Comparison of ENCODE assay signal across 24 mouse cellular contexts in the genomic region with DNA sequence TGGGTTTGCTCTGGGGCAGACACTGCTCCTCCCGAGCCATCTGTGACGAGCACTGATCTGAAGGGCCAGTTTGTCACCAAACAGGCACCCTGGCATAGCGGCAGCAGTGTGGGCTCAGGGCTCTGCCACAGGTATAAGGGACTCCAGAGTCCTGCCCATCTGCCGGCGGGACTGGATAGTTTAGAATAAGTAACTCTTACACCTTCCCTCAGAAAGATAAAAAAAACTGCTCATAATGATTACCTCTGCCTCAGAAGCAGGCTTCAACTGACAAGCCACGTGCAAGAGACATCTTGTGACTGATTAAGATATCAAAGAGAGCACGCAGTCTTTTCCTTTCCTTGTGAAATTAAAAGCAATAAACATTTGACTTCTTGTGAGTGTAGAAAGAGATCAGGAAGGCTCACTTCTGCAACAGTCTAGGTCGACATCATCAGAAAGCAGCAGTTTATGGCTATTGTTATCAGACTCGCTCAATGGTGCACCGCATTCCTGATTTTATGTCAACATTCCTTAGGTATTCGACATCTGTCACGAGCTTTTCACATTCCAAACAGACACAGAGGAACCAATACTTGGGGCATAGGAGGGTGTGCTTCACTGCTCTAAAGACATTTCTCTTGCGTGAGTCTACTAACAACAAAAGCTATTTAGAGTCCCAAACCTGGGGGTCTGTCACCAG. TPM values are rescaled to one million over a fixed set of nuclear protein-coding genes. Genes with fewer than 3 reads are reported as not detected.
"Had no signal": no experiment of that assay in that cellular context is flagged by ENCODE, and none has a peak within 500 bp of the region (broad histone marks: within the 10 kb centered on the region; RNA-seq: fewer than 3 reads in every experiment).

No protein-coding gene starts in this region.

- H3K9me3 ChIP-seq: limb, embryonic 10.5 days; liver, embryonic 12.5 days; lung, embryonic 15.5 days; midbrain, embryonic 15.5 days; neural tube, embryonic 12.5 days had no signal

- DNase-seq: kidney, postnatal 14 days; lung, postnatal 36 days; right cerebral cortex, postnatal 4 days; spleen, adult 18-20 months; thymus, adult 18-20 months; thymus, postnatal 14 days had no signal

- ATAC-seq: inflammation-experienced regulatory T-cells, adult 6 months; liver, embryonic 12.5 days; midbrain, embryonic 15.5 days had no signal

- H3K36me3 ChIP-seq: midbrain, embryonic 15.5 days had no signal

- H3K9ac ChIP-seq: liver, embryonic 12.5 days; lung, embryonic 15.5 days; midbrain, embryonic 15.5 days; neural tube, embryonic 12.5 days had no signal

- H3K4me1 ChIP-seq: limb, embryonic 10.5 days; liver, embryonic 12.5 days; midbrain, embryonic 15.5 days; neural tube, embryonic 12.5 days had no signal

- H3K27me3 ChIP-seq: liver, embryonic 12.5 days; lung, embryonic 15.5 days; midbrain, embryonic 15.5 days; neural tube, embryonic 12.5 days had no signal

- H3K4me2 ChIP-seq: liver, embryonic 12.5 days; lung, embryonic 15.5 days; midbrain, embryonic 11.5 days; midbrain, embryonic 15.5 days; neural tube, embryonic 12.5 days had no signal

- H3K27ac ChIP-seq: layer of hippocampus, adult 2 months; left cerebral cortex, adult 2 months; limb, embryonic 10.5 days; liver, embryonic 12.5 days; lung, embryonic 15.5 days; midbrain, embryonic 15.5 days; neural tube, embryonic 12.5 days had no signal

- H3K4me3 ChIP-seq: layer of hippocampus, adult 2 months; left cerebral cortex, adult 2 months; limb, embryonic 10.5 days; liver, embryonic 12.5 days; lung, embryonic 15.5 days; midbrain, embryonic 15.5 days; neural tube, embryonic 12.5 days had no signal

RNA-seq across cellular contexts. Expression of gene Cldn22, which starts 50.4 kb away (rescaled TPM):
- total RNA-seq: megakaryocyte, adult 5-6 weeks; monocyte, adult 5-6 weeks; neutrophil, adult 5-6 weeks had no signal
- polyA plus RNA-seq: inflammation-experienced regulatory T-cells, adult 6 months; kidney, embryonic 14.5 days; limb, embryonic 10.5 days; liver, embryonic 12.5 days; liver, embryonic 16.5 days; lung, embryonic 15.5 days; midbrain, embryonic 11.5 days; midbrain, embryonic 15.5 days; neural tube, embryonic 12.5 days; stomach, embryonic 14.5 days had no signal

RNA-seq across cellular contexts. Expression of gene Cldn24, which starts 52.7 kb away (rescaled TPM):
- total RNA-seq: layer of hippocampus, adult 2 months; layer of hippocampus, postnatal 25 days; left cerebral cortex, adult 2 months; left cerebral cortex, postnatal 14 days; megakaryocyte, adult 5-6 weeks; monocyte, adult 5-6 weeks; neutrophil, adult 5-6 weeks had no signal
- polyA plus RNA-seq: inflammation-experienced regulatory T-cells, adult 6 months; kidney, embryonic 14.5 days; limb, embryonic 10.5 days; limb, embryonic 14.5 days; liver, embryonic 12.5 days; liver, embryonic 16.5 days; lung, embryonic 15.5 days; midbrain, embryonic 11.5 days; midbrain, embryonic 15.5 days; neural tube, embryonic 12.5 days; stomach, embryonic 14.5 days had no signal
